Mouse (Mus musculus): ENCODE measurements around the gene Ly6g6e.

- TF ChIP-seq ZNF384 (IDR thresholded peaks at IDR 0.05; ENCODE audit: low read depth, low read length) (no peak), HCFC1 (IDR thresholded peaks at IDR 0.05; ENCODE audit: borderline replicate concordance, insufficient read depth, low read length) (no peak)
Measured at GRCm38 (mm10) chr17:35050126-35050750, 26.5 kb upstream of the Ly6g6e start.

Data from ES-E14 (cell line).